Mouse (Mus musculus) ES-E14 (cell line): Measurements from ENCODE around the gene Arhgap32.

Experiments
- CHD2 ChIP-seq: IDR thresholded peaks from 2 replicates; pipeline ENCODE4 v1.6.1; 2014; ENCODE audit warnings: mild to moderate bottlenecking, low read depth, low read length, inconsistent platforms
- MAFK ChIP-seq: IDR thresholded peaks from 2 replicates; pipeline ENCODE4 v1.6.1; 2014; ENCODE audit warnings: mild to moderate bottlenecking, low read depth, low read length, inconsistent platforms; ENCODE audit not compliant: insufficient read depth
- ZNF384 ChIP-seq: IDR thresholded peaks from 2 replicates; pipeline ENCODE4 v1.6.1; 2012; ENCODE audit warnings: low read depth, low read length, inconsistent platforms

DNA sequence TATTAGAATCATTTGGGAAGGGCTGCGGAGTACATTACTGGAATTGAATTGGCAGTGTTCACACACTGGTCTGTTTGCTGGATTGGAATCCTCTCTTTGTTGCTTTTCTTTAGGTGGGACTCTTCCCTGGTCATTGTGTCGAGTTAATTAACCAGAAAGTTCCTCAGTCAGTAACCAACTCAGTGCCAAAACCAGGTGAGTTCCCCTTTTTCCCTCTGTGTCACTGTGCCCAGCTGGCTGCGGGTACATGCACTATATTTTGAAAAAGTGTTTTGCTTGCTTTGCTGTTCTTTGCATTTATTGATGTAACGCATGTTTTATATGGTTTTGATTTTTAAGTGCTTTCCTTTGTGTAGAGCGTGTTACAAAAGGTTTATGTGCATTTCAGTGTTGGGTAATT lies 92.1 kb downstream of the Arhgap32 start:
- TF ChIP-seq ZNF384 (no peak), CHD2 (no peak), MAFK (no peak)
